Mouse (Mus musculus): ENCODE data around the gene Mars.

- TF ChIP-seq CTCF (IDR thresholded peaks at IDR 0.05; ENCODE audit: control insufficient read depth, insufficient read depth, low read length) (no peak), POLR2A (IDR thresholded peaks at IDR 0.05; ENCODE audit: borderline replicate concordance, control insufficient read depth, low read depth, low read length) (no peak)
Observed at GRCm38 (mm10) chr10:127343029-127343428, 31.4 kb upstream of the Mars start.
